Mouse (Mus musculus): ENCODE measurements at regions not wholly inside any gene's neighbourhood (a gene's known extent, or its start where the extent isn't known, plus 50 kb on each side); places are given as distances from the start of the nearest gene placed in this dataset.

GRCm38 (mm10) chr8:84336376-84336775 is 51.9 kb upstream of the Cacna1a start:
- no peak for DNase-seq (ENCODE audit: low read depth)

GRCm38 (mm10) chr8:84334333-84334732 is 53.9 kb upstream of the Cacna1a start:
- TF ChIP-seq POLR2A (IDR thresholded peaks at IDR 0.05; ENCODE audit: borderline replicate concordance, extremely low read depth, insufficient read depth, insufficient read length, poor library complexity, severe bottlenecking) (no peak), CTCF (IDR thresholded peaks at IDR 0.05; ENCODE audit: borderline replicate concordance, extremely low read depth, insufficient read depth, insufficient read length) (no peak)
- peak; percentile 76 for DNase-seq (ENCODE audit: low read depth)

More at GRCm38 (mm10) chr8:84336376-84336775, 51.9 kb upstream of the Cacna1a start:
- TF ChIP-seq POLR2A (IDR thresholded peaks at IDR 0.05; ENCODE audit: borderline replicate concordance, extremely low read depth, insufficient read depth, insufficient read length, poor library complexity, severe bottlenecking): no peak
- TF ChIP-seq CTCF (IDR thresholded peaks at IDR 0.05; ENCODE audit: borderline replicate concordance, extremely low read depth, insufficient read depth, insufficient read length): no peak

GRCm38 (mm10) chr8:84331562-84331961 is 56.7 kb upstream of the Cacna1a start:
- TF ChIP-seq POLR2A (IDR thresholded peaks at IDR 0.05; ENCODE audit: borderline replicate concordance, extremely low read depth, insufficient read depth, insufficient read length, poor library complexity, severe bottlenecking) (no peak), CTCF (IDR thresholded peaks at IDR 0.05; ENCODE audit: borderline replicate concordance, extremely low read depth, insufficient read depth, insufficient read length) (no peak)
- DNase-seq (ENCODE audit: low read depth): no peak

- DNase-seq (ENCODE audit: low read depth): peak; percentile 14
- no peak for TF ChIP-seq POLR2A (IDR thresholded peaks at IDR 0.05; ENCODE audit: borderline replicate concordance, extremely low read depth, insufficient read depth, insufficient read length, poor library complexity, severe bottlenecking)
- TF ChIP-seq CTCF (IDR thresholded peaks at IDR 0.05; ENCODE audit: borderline replicate concordance, extremely low read depth, insufficient read depth, insufficient read length): no peak
These were observed 58.7 kb upstream of the Cacna1a start for GRCm38 (mm10) chr8:84329535-84329934.

GRCm38 (mm10) chr8:84322761-84323160 is 52.6 kb upstream of the Ccdc130 start:
- DNase-seq (ENCODE audit: low read depth): no peak

GRCm38 (mm10) chr8:84321841-84322240 is 51.7 kb upstream of the Ccdc130 start:
- no peak for TF ChIP-seq POLR2A (IDR thresholded peaks at IDR 0.05; ENCODE audit: borderline replicate concordance, extremely low read depth, insufficient read depth, insufficient read length, poor library complexity, severe bottlenecking)
- no peak for TF ChIP-seq CTCF (IDR thresholded peaks at IDR 0.05; ENCODE audit: borderline replicate concordance, extremely low read depth, insufficient read depth, insufficient read length)
- DNase-seq (ENCODE audit: low read depth): no peak

More at GRCm38 (mm10) chr8:84322761-84323160, 52.6 kb upstream of the Ccdc130 start:
- TF ChIP-seq POLR2A (IDR thresholded peaks at IDR 0.05; ENCODE audit: borderline replicate concordance, extremely low read depth, insufficient read depth, insufficient read length, poor library complexity, severe bottlenecking): no peak
- TF ChIP-seq CTCF (IDR thresholded peaks at IDR 0.05; ENCODE audit: borderline replicate concordance, extremely low read depth, insufficient read depth, insufficient read length): no peak

Data from brain, embryonic 14.5 days (tissue).